In the genomic region with DNA sequence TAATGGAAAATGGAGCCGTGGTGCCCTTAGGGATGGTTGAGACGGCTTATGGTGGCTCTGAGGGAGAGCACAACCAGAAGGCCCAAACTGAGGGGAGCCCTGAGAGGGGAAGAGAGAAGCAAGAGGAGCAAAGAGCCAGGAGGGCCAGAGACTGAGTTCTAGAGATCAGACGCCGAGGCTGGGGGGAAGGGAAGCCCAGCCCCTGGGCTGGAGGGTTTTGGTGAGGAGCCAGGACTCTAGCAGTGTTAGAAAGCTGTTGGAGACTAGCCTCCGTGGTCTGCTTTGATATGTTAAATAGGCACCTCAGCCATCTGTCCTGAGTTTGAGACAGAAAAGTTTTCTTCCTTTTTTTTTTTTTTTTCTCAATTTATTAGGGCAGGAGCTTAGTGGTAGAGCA, we compare ENCODE assay signal across 8 mouse cellular contexts. TPM values are rescaled to one million over a fixed set of nuclear protein-coding genes. Genes with fewer than 3 reads are reported as not detected.
A peak's percentile ranks its signal among the peaks of the same experiment; 100 is the strongest.
DNase-seq lines count a peak whose midpoint lies in the region; ATAC-seq and TF ChIP-seq lines count a peak whose summit lies in the region.

No protein-coding gene starts in this region.

- peak; percentile 35 for DNase-seq in adrenal gland, postnatal 14 days
- DNase-seq in adrenal gland, adult 8-10 months = no peak
- DNase-seq in ES-CJ7 (ENCODE audit: low read depth, low spot score) = peak; percentile 87
- no peak for DNase-seq in liver, embryonic 14.5 days (ENCODE audit: low read depth in 3 of 3, low spot score in 3 of 3)
- no peak for DNase-seq in ovary, postnatal 10 days (ENCODE audit: low spot score)

- peak overlapping the region; percentile 99 for H3K9ac ChIP-seq in intestine, embryonic 15.5 days
- H3K9ac ChIP-seq in liver, embryonic 14.5 days (replicated peaks) = no peak overlapping the region; the same call in 1 of the 2 replicates
- peak overlapping the region; percentile 98 for H3K9ac ChIP-seq in neural tube, embryonic 13.5 days

- no peak for TF ChIP-seq CTCF in embryonic fibroblast, embryonic 13.5 days (IDR thresholded peaks at IDR 0.05; ENCODE audit: borderline replicate concordance, insufficient read depth, low read length)
- TF ChIP-seq CTCF in liver, embryonic 14.5 days (IDR thresholded peaks at IDR 0.05; ENCODE audit: low read depth) = no peak

- H3K4me3 ChIP-seq in embryonic fibroblast, embryonic 13.5 days (ENCODE audit: insufficient read depth, low read length) = peak overlapping the region; percentile 73
- peak overlapping the region; percentile 87 for H3K4me3 ChIP-seq in intestine, embryonic 15.5 days (replicated peaks)
- peak overlapping the region; percentile 25 to 34; a peak in 2 of 4 replicates for H3K4me3 ChIP-seq in liver, embryonic 14.5 days (ENCODE audit: insufficient read depth in 1 of 2, low read depth in 2 of 2, low read length in 2 of 2)
- H3K4me3 ChIP-seq in neural tube, embryonic 13.5 days = peak overlapping the region; percentile 84

- no peak for TF ChIP-seq POLR2A in embryonic fibroblast, embryonic 13.5 days (IDR thresholded peaks at IDR 0.05; ENCODE audit: low read depth, low read length)

- no peaks in the 10 kb centered on the region for H3K9me3 ChIP-seq in intestine, embryonic 15.5 days
- no peaks in the 10 kb centered on the region for H3K9me3 ChIP-seq in liver, embryonic 14.5 days (ENCODE audit: control insufficient read depth, low read length)
- H3K9me3 ChIP-seq in neural tube, embryonic 13.5 days = no peaks in the 10 kb centered on the region

- H3K36me3 ChIP-seq in intestine, embryonic 15.5 days = no peaks in the 10 kb centered on the region
- H3K36me3 ChIP-seq in liver, embryonic 14.5 days (replicated peaks; ENCODE audit: control insufficient read depth, insufficient read depth, low read depth) = no peaks in the 10 kb centered on the region
- H3K36me3 ChIP-seq in neural tube, embryonic 13.5 days = no peaks in the 10 kb centered on the region

- H3K4me1 ChIP-seq in embryonic fibroblast, embryonic 13.5 days (ENCODE audit: control insufficient read depth, insufficient read depth, low read length) = peaks cover 3% of the 10 kb centered on the region; the same call in 1 of the 2 replicates
- peaks cover 13% of the 10 kb centered on the region; the same call in 1 of the 2 replicates for H3K4me1 ChIP-seq in intestine, embryonic 15.5 days (replicated peaks)
- H3K4me1 ChIP-seq in liver, embryonic 14.5 days (replicated peaks; ENCODE audit: control insufficient read depth in 2 of 2, insufficient read depth in 2 of 2, low read length in 1 of 2) = peaks cover 0 to 3% of the 10 kb centered on the region in 2 experiments; a peak in 1 of 4 replicates
- H3K4me1 ChIP-seq in neural tube, embryonic 13.5 days (replicated peaks) = peaks cover 43% of the 10 kb centered on the region

- WGBS in intestine, embryonic 15.5 days = 5% methylated on average over 5 of the region's 5 CpGs
- 20% methylated on average over 5 of the region's 5 CpGs for WGBS in liver, embryonic 14.5 days (ENCODE audit: insufficient replicate concordance)
- 2% methylated on average over 5 of the region's 5 CpGs for WGBS in neural tube, embryonic 13.5 days

- ATAC-seq in intestine, embryonic 15.5 days = 0 out of 2 replicates have a peak, but pooled peaks have one; percentile 2
- no peak for ATAC-seq in liver, embryonic 14.5 days (ENCODE audit: insufficient read depth)
- ATAC-seq in neural tube, embryonic 13.5 days (ENCODE audit: low read depth) = peak; percentile 12; the same call in 1 of the 2 replicates

- TF ChIP-seq EP300 in liver, embryonic 14.5 days (IDR thresholded peaks at IDR 0.05; ENCODE audit: low read depth) = no peak

- H3K27ac ChIP-seq in embryonic fibroblast, embryonic 13.5 days (ENCODE audit: insufficient read depth, low read length) = peak overlapping the region; percentile 22; the same call in 1 of the 2 replicates
- H3K27ac ChIP-seq in intestine, embryonic 15.5 days = peak overlapping the region; percentile 99
- no peak overlapping the region for H3K27ac ChIP-seq in liver, embryonic 14.5 days
- H3K27ac ChIP-seq in neural tube, embryonic 13.5 days (replicated peaks) = peak overlapping the region; percentile 96

- peak overlapping the region; percentile 86 for H3K4me2 ChIP-seq in intestine, embryonic 15.5 days (replicated peaks)
- H3K4me2 ChIP-seq in liver, embryonic 14.5 days (ENCODE audit: low read depth) = peak overlapping the region; percentile 73
- H3K4me2 ChIP-seq in neural tube, embryonic 13.5 days = peak overlapping the region; percentile 77

- no peaks in the 10 kb centered on the region for H3K27me3 ChIP-seq in intestine, embryonic 15.5 days (replicated peaks)
- H3K27me3 ChIP-seq in liver, embryonic 14.5 days (ENCODE audit: control insufficient read depth, insufficient read depth, low read length) = peaks cover 5% of the 10 kb centered on the region; the same call in 1 of the 2 replicates
- H3K27me3 ChIP-seq in neural tube, embryonic 13.5 days = no peaks in the 10 kb centered on the region

RNA-seq across cellular contexts. Expression of gene Zbed3, which starts 3.9 kb away (rescaled TPM):
- total RNA-seq in adrenal gland, postnatal 14 days (2021) = 29.6 and 32.8 TPM in 2 replicates
- 10 to 100 TPM; 19.6 to 30.0 (median 26.0) TPM for total RNA-seq in adrenal gland, adult 8-10 months (2022)
- polyA plus RNA-seq in embryonic fibroblast, embryonic 13.5 days (2011; ENCODE audit: insufficient read length, low read depth, missing spikeins) = 36.5 and 58.5 TPM in 2 replicates
- polyA plus RNA-seq in intestine, embryonic 15.5 days (2015; fragmentation: Nextera tagmentation; extraction: Ambion mirVana) = 49.2 and 53.4 TPM in 2 replicates
- 4.6 TPM in 2 replicates for polyA plus RNA-seq in liver, embryonic 14.5 days (2012; rRNA removed)
- 4.1 and 5.0 TPM in 2 replicates for polyA plus RNA-seq in liver, embryonic 14.5 days (2014; fragmentation: Nextera tagmentation; extraction: Ambion mirVana)
- polyA plus RNA-seq in neural tube, embryonic 13.5 days (2015; fragmentation: Nextera tagmentation; extraction: Ambion mirVana) = 38.2 and 44.3 TPM in 2 replicates

RNA-seq across cellular contexts. Expression of gene Aggf1, which starts 47.8 kb away (rescaled TPM):
- 33.8 and 34.1 TPM in 2 replicates for total RNA-seq in adrenal gland, postnatal 14 days (2021)
- 10 to 100 TPM; 37.8 to 43.1 (median 40.3) TPM for total RNA-seq in adrenal gland, adult 8-10 months (2022)
- polyA plus RNA-seq in embryonic fibroblast, embryonic 13.5 days (2011; ENCODE audit: insufficient read length, low read depth, missing spikeins) = 24.1 and 24.2 TPM in 2 replicates
- 29.8 and 32.3 TPM in 2 replicates for polyA plus RNA-seq in intestine, embryonic 15.5 days (2015; fragmentation: Nextera tagmentation; extraction: Ambion mirVana)
- polyA plus RNA-seq in liver, embryonic 14.5 days (2012; rRNA removed) = 7.1 and 13.0 TPM in 2 replicates
- 14.9 and 18.3 TPM in 2 replicates for polyA plus RNA-seq in liver, embryonic 14.5 days (2014; fragmentation: Nextera tagmentation; extraction: Ambion mirVana)
- polyA plus RNA-seq in neural tube, embryonic 13.5 days (2015; fragmentation: Nextera tagmentation; extraction: Ambion mirVana) = 37.1 and 39.2 TPM in 2 replicates

Comparison
In these comparisons a context has a peak if more than half of its experiments do, and no peak if none do; other contexts are left out.
1. DNase-seq: peak in adrenal gland, postnatal 14 days (single experiment) and ES-CJ7 (single experiment); none in adrenal gland, adult 8-10 months (single experiment), liver, embryonic 14.5 days (0 of 3) and ovary, postnatal 10 days (single experiment).
2. H3K4me3 ChIP-seq: peak in every context shown above with its lines; median percentile 87 in intestine, embryonic 15.5 days; 84 in neural tube, embryonic 13.5 days; 73 in embryonic fibroblast, embryonic 13.5 days; 30 in liver, embryonic 14.5 days.
3. Peak in every context shown above with its lines, with median percentiles within 50 percentile points of each other: H3K4me2 ChIP-seq.